Mouse (Mus musculus): ENCODE measurements around the gene Oxa1l.

- no peak for TF ChIP-seq POLR2A (IDR thresholded peaks at IDR 0.05; ENCODE audit: control insufficient read depth in 1 of 2, insufficient read depth in 1 of 2, low read depth in 1 of 2, low read length in 2 of 2, poor library complexity in 1 of 2)
- no peak for TF ChIP-seq UBTF (IDR thresholded peaks at IDR 0.05; ENCODE audit: borderline replicate concordance, insufficient read depth, low read depth, low read length)
- no peak for TF ChIP-seq CHD1 (IDR thresholded peaks at IDR 0.05; ENCODE audit: low read depth, low read length)
- TF ChIP-seq CTCF (IDR thresholded peaks at IDR 0.05 in 2 of 3, conservative IDR thresholded peaks at IDR 0.05 in 1 of 3; ENCODE audit: control insufficient read depth in 1 of 3, insufficient read depth in 1 of 3, low read depth in 2 of 3, low read length in 3 of 3, poor library complexity in 1 of 3, severe bottlenecking in 1 of 3) = no peak
- TF ChIP-seq NELFE (IDR thresholded peaks at IDR 0.05; ENCODE audit: low read depth, low read length) = no peak
- no peak for TF ChIP-seq GATA1 (IDR thresholded peaks at IDR 0.05; ENCODE audit: low read depth, low read length)
- TF ChIP-seq ZKSCAN1 (IDR thresholded peaks at IDR 0.05; ENCODE audit: low read depth, low read length) = no peak
- no peak for TF ChIP-seq BHLHE40 (IDR thresholded peaks at IDR 0.05; ENCODE audit: borderline replicate concordance, low read depth, low read length)
- TF ChIP-seq TCF12 (IDR thresholded peaks at IDR 0.05; ENCODE audit: low read depth, low read length) = no peak
Measured at GRCm38 (mm10) chr14:54363156-54363555, 2.5 kb downstream of the Oxa1l start.
